In genomic region chr3:20275633-20276032, GRCm38 (mm10) we compare ENCODE assay signal across 21 mouse cellular contexts. TPM values are rescaled to one million over a fixed set of nuclear protein-coding genes. Genes with fewer than 3 reads are reported as not detected.
DNase-seq lines count a peak whose midpoint lies in the region; ATAC-seq and TF ChIP-seq lines count a peak whose summit lies in the region.
"Had no signal": no experiment of that assay in that cellular context is flagged by ENCODE, and none has a peak within 500 bp of the region (broad histone marks: within the 10 kb centered on the region; RNA-seq: fewer than 3 reads in every experiment).

Gene Cpb1, minus strand, starts transcription at chr3:20275733.

- H3K27me3 ChIP-seq in spleen, adult 2 months (ENCODE audit: control insufficient read depth, insufficient read depth, low read length), result no peaks in the 10 kb centered on the region
- H3K27me3 ChIP-seq in intestine, embryonic 16.5 days (replicated peaks; ENCODE audit: control insufficient read depth, insufficient read depth, low read length), result no peaks in the 10 kb centered on the region
- H3K27me3 ChIP-seq in midbrain, embryonic 13.5 days, result no peaks in the 10 kb centered on the region
- H3K27me3 ChIP-seq: embryonic facial prominence, embryonic 13.5 days; embryonic facial prominence, embryonic 15.5 days; forebrain, embryonic 13.5 days; forebrain, embryonic 15.5 days had no signal

- H3K9ac ChIP-seq in intestine, embryonic 16.5 days (ENCODE audit: low read depth, low read length), result no peak within 1 kb of the TSS
- no peak within 1 kb of the TSS for H3K9ac ChIP-seq in midbrain, embryonic 13.5 days (replicated peaks)
- H3K9ac ChIP-seq: embryonic facial prominence, embryonic 13.5 days; embryonic facial prominence, embryonic 15.5 days; forebrain, embryonic 13.5 days; forebrain, embryonic 15.5 days had no signal

- no peaks in the 10 kb centered on the region for H3K36me3 ChIP-seq in spleen, adult 2 months (ENCODE audit: control insufficient read depth, insufficient read depth, low read length)
- H3K36me3 ChIP-seq in intestine, embryonic 16.5 days (ENCODE audit: control insufficient read depth, insufficient read depth, low read length), result no peaks in the 10 kb centered on the region
- H3K36me3 ChIP-seq in midbrain, embryonic 13.5 days, result no peaks in the 10 kb centered on the region
- H3K36me3 ChIP-seq: embryonic facial prominence, embryonic 13.5 days; embryonic facial prominence, embryonic 15.5 days; forebrain, embryonic 15.5 days had no signal

- TF ChIP-seq POLR2A in spleen, adult 2 months (IDR thresholded peaks at IDR 0.05; ENCODE audit: low read depth, low read length), result no peak
- TF ChIP-seq POLR2A in embryonic fibroblast, embryonic 13.5 days (IDR thresholded peaks at IDR 0.05; ENCODE audit: low read depth, low read length), result no peak

- 90% methylated on average over 3 of the region's 3 CpGs for WGBS in spleen, adult 2 months
- WGBS in intestine, embryonic 16.5 days, result 82% methylated on average over 3 of the region's 3 CpGs
- 86% methylated on average over 3 of the region's 3 CpGs for WGBS in midbrain, embryonic 13.5 days

- no peak within 1 kb of the TSS for H3K4me3 ChIP-seq in spleen, adult 2 months (ENCODE audit: extremely low read depth, insufficient read depth, insufficient read length)
- H3K4me3 ChIP-seq in embryonic fibroblast, embryonic 13.5 days (ENCODE audit: insufficient read depth, low read length), result no peak within 1 kb of the TSS
- H3K4me3 ChIP-seq in intestine, embryonic 16.5 days (ENCODE audit: low read length), result no peak within 1 kb of the TSS
- no peak within 1 kb of the TSS for H3K4me3 ChIP-seq in midbrain, embryonic 13.5 days (replicated peaks)
- H3K4me3 ChIP-seq: embryonic facial prominence, embryonic 13.5 days; embryonic facial prominence, embryonic 15.5 days; forebrain, embryonic 13.5 days; forebrain, embryonic 15.5 days had no signal

- no peaks in the 10 kb centered on the region for H3K4me1 ChIP-seq in spleen, adult 2 months (ENCODE audit: control insufficient read depth, insufficient read depth, insufficient read length)
- no peaks in the 10 kb centered on the region; the same call in 1 of the 2 replicates for H3K4me1 ChIP-seq in embryonic fibroblast, embryonic 13.5 days (ENCODE audit: control insufficient read depth, insufficient read depth, low read length)
- H3K4me1 ChIP-seq in intestine, embryonic 16.5 days (ENCODE audit: control insufficient read depth, insufficient read depth, low read length), result no peaks in the 10 kb centered on the region
- no peaks in the 10 kb centered on the region for H3K4me1 ChIP-seq in midbrain, embryonic 13.5 days (replicated peaks)
- H3K4me1 ChIP-seq: embryonic facial prominence, embryonic 13.5 days; embryonic facial prominence, embryonic 15.5 days; forebrain, embryonic 13.5 days; forebrain, embryonic 15.5 days had no signal

- H3K27ac ChIP-seq in spleen, adult 2 months (ENCODE audit: insufficient read depth, low read length), result no peak within 1 kb of the TSS
- peak within 1 kb of the TSS; percentile 11; the same call in 1 of the 2 replicates for H3K27ac ChIP-seq in embryonic fibroblast, embryonic 13.5 days (ENCODE audit: insufficient read depth, low read length)
- H3K27ac ChIP-seq in intestine, embryonic 16.5 days (ENCODE audit: low read length), result no peak within 1 kb of the TSS
- no peak within 1 kb of the TSS for H3K27ac ChIP-seq in midbrain, embryonic 13.5 days
- H3K27ac ChIP-seq: embryonic facial prominence, embryonic 13.5 days; embryonic facial prominence, embryonic 15.5 days; forebrain, embryonic 13.5 days; forebrain, embryonic 15.5 days had no signal

- H3K4me2 ChIP-seq in intestine, embryonic 16.5 days (ENCODE audit: low read depth, low read length), result no peak within 1 kb of the TSS
- H3K4me2 ChIP-seq in midbrain, embryonic 13.5 days (replicated peaks), result no peak within 1 kb of the TSS
- H3K4me2 ChIP-seq: embryonic facial prominence, embryonic 13.5 days; embryonic facial prominence, embryonic 15.5 days; forebrain, embryonic 13.5 days; forebrain, embryonic 15.5 days had no signal

- no peaks in the 10 kb centered on the region for H3K9me3 ChIP-seq in intestine, embryonic 16.5 days (ENCODE audit: control insufficient read depth, low read length)
- no peaks in the 10 kb centered on the region for H3K9me3 ChIP-seq in midbrain, embryonic 13.5 days
- H3K9me3 ChIP-seq: embryonic facial prominence, embryonic 13.5 days; embryonic facial prominence, embryonic 15.5 days; forebrain, embryonic 13.5 days; forebrain, embryonic 15.5 days had no signal

- no peak for ATAC-seq in intestine, embryonic 16.5 days
- no peak for ATAC-seq in midbrain, embryonic 13.5 days
- ATAC-seq: forebrain, embryonic 13.5 days; forebrain, embryonic 15.5 days had no signal

- no peak for DNase-seq in spleen, adult 2 months (ENCODE audit: low read depth in 1 of 2, low spot score in 2 of 2)
- DNase-seq in spleen, adult 12 weeks (ENCODE audit: low spot score), result no peak
- DNase-seq in right cerebral cortex, postnatal 10 days (ENCODE audit: low spot score in 2 of 2), result no peak
- DNase-seq: adrenal gland, postnatal 25 days; cerebellum, adult 11 months; cerebellum, adult 18-20 months; cerebellum, adult 8-10 months; cerebellum, adult 9-11 months; cerebellum, postnatal 14 days; cerebellum, postnatal 36 days; embryo, embryonic 11 days had no signal

- TF ChIP-seq CTCF in spleen, adult 2 months (IDR thresholded peaks at IDR 0.05; ENCODE audit: extremely low read depth, insufficient read depth, insufficient read length, insufficient replicate concordance), result no peak
- no peak for TF ChIP-seq CTCF in embryonic fibroblast, embryonic 13.5 days (IDR thresholded peaks at IDR 0.05; ENCODE audit: borderline replicate concordance, insufficient read depth, low read length)

RNA-seq across cellular contexts. Expression of gene Cpb1, which starts in this region (rescaled TPM):
- 211 and 326 TPM in 2 replicates for polyA plus RNA-seq in spleen, adult 2 months (2012; rRNA removed)
- polyA plus RNA-seq in embryonic fibroblast, embryonic 13.5 days (2011; ENCODE audit: insufficient read length, low read depth, missing spikeins), result 0.89 TPM in 1 of 2 replicates, not detected in the other
- 90.1 and 139 TPM in 2 replicates for polyA plus RNA-seq in intestine, embryonic 16.5 days (2015; fragmentation: Nextera tagmentation; extraction: Ambion mirVana)
- polyA plus RNA-seq in midbrain, embryonic 13.5 days (2015; fragmentation: Nextera tagmentation; extraction: Ambion mirVana), result 0.08 TPM in 1 of 2 replicates, not detected in the other
- polyA plus RNA-seq: C2C12; embryonic facial prominence, embryonic 11.5 days; embryonic facial prominence, embryonic 13.5 days; forebrain, embryonic 11.5 days; forebrain, embryonic 13.5 days; forebrain, embryonic 15.5 days had no signal

Comparison
In these comparisons a context has a peak if more than half of its experiments do, and no peak if none do; other contexts are left out.
1. RNA of gene Cpb1 (polyA plus RNA-seq): 211 to 326 TPM in spleen, adult 2 months and 90.1 to 139 TPM in intestine, embryonic 16.5 days; 0.89 TPM in embryonic fibroblast, embryonic 13.5 days and 0.08 TPM in midbrain, embryonic 13.5 days; every median in the first group is over 10 times any median in the second.